Mouse (Mus musculus) MEL (cell line): ENCODE data around the gene Naa80. TPM values are rescaled to one million over a fixed set of nuclear protein-coding genes. Genes with fewer than 3 reads are reported as not detected.

ENCODE experiments used
- DNase-seq: peaks from one replicate; pipeline ENCODE4 v3.0.0; 2011; ENCODE audit warnings: low read depth, low spot score
- H3K27ac ChIP-seq: 2 replicates; pipeline ENCODE4 v1.5.1; 2012; ENCODE audit warnings: low read depth, mild to moderate bottlenecking, control low read depth, low read length, moderate library complexity; ENCODE audit not compliant: control insufficient read depth
- H3K27me3 ChIP-seq, 2 experiments: fragments of 150-350 bp in 1 of 2; sonication (generic) in 1 of 2; 2 replicates each; pipeline ENCODE4 v1.6.1; 2012; ENCODE audit warnings: low read length in 2 of 2, mild to moderate bottlenecking in 2 of 2, improper control_type of control experiment in 1 of 2, moderate library complexity in 1 of 2; ENCODE audit not compliant: insufficient read depth in 2 of 2, control insufficient read depth in 1 of 2
- H3K36me3 ChIP-seq, 2 experiments: 2 replicates each; pipeline ENCODE4 v1.6.1; 2012 to 2014; ENCODE audit warnings: low read length in 2 of 2, improper control_type of control experiment in 1 of 2, inconsistent platforms in 1 of 2, mild to moderate bottlenecking in 1 of 2; ENCODE audit not compliant: insufficient read depth in 2 of 2, control insufficient read depth in 1 of 2
- H3K4me1 ChIP-seq, 2 experiments: fragments of 150-350 bp in 1 of 2; sonication (generic) in 1 of 2; 2 replicates each; pipeline ENCODE4 v1.6.1; 2012; ENCODE audit warnings: low read length in 2 of 2, improper control_type of control experiment in 1 of 2, mild to moderate bottlenecking in 1 of 2; ENCODE audit not compliant: insufficient read depth in 2 of 2, control insufficient read depth in 1 of 2
- H3K4me3 ChIP-seq, 2 experiments: fragments of 150-350 bp in 1 of 2; sonication (generic) in 1 of 2; 2 replicates each; pipeline ENCODE4 v1.5.1; 2012; ENCODE audit warnings: low read depth in 2 of 2, low read length in 2 of 2, mild to moderate bottlenecking in 2 of 2, moderate library complexity in 2 of 2, control low read depth in 1 of 2, improper control_type of control experiment in 1 of 2; ENCODE audit not compliant: control insufficient read depth in 1 of 2, insufficient read depth in 1 of 2
- H3K79me2 ChIP-seq: 2 replicates; pipeline ENCODE4 v1.6.1; 2012; ENCODE audit warnings: mild to moderate bottlenecking, low read length, moderate library complexity; ENCODE audit not compliant: control insufficient read depth, poor library complexity, insufficient read depth
- H3K9ac ChIP-seq: 2 replicates; pipeline ENCODE4 v1.6.1; 2012; ENCODE audit warnings: low read depth, mild to moderate bottlenecking, control low read depth, low read length, moderate library complexity; ENCODE audit not compliant: control insufficient read depth, poor library complexity, severe bottlenecking
- H3K9me3 ChIP-seq: fragments of 150-350 bp; sonication (generic); replicated peaks from 2 replicates; pipeline ENCODE4 v1.6.1; 2012; ENCODE audit warnings: mild to moderate bottlenecking, low read length, improper control_type of control experiment, moderate library complexity; ENCODE audit not compliant: insufficient read depth
- CHD1 ChIP-seq: IDR thresholded peaks from 2 replicates; pipeline ENCODE4 v1.6.1; 2012; ENCODE audit warnings: low read depth, mild to moderate bottlenecking, inconsistent platforms, low read length, improper control_type of control experiment
- CTCF ChIP-seq, 3 experiments: IDR thresholded peaks in 2 of 3; conservative IDR thresholded peaks in 1 of 3; 2 replicates each; pipeline ENCODE4 v1.5.1; 2011 to 2012; ENCODE audit warnings: low read length in 3 of 3, low read depth in 2 of 3, mild to moderate bottlenecking in 2 of 3, improper control_type of control experiment in 1 of 3, inconsistent platforms in 1 of 3, mixed read lengths in 1 of 3, moderate library complexity in 1 of 3; ENCODE audit not compliant: control insufficient read depth in 1 of 3, insufficient read depth in 1 of 3, poor library complexity in 1 of 3, severe bottlenecking in 1 of 3
- ETS1 ChIP-seq: IDR thresholded peaks from 2 replicates; pipeline ENCODE4 v1.6.1; 2012; ENCODE audit warnings: low read depth, mild to moderate bottlenecking, inconsistent platforms, low read length, improper control_type of control experiment, moderate library complexity
- GABPA ChIP-seq: IDR thresholded peaks from 2 replicates; pipeline ENCODE4 v1.6.1; 2012; ENCODE audit warnings: low read depth, mild to moderate bottlenecking, inconsistent platforms, low read length, improper control_type of control experiment, moderate library complexity
- HCFC1 ChIP-seq: IDR thresholded peaks from 2 replicates; pipeline ENCODE4 v1.6.1; 2012; ENCODE audit warnings: low read depth, mild to moderate bottlenecking, inconsistent platforms, low read length, improper control_type of control experiment, moderate library complexity
- JUND ChIP-seq: IDR thresholded peaks from 2 replicates; pipeline ENCODE4 v1.6.1; 2011; ENCODE audit warnings: low read depth, mild to moderate bottlenecking, improper control_type of control experiment, low read length
- MAZ ChIP-seq: IDR thresholded peaks from 2 replicates; pipeline ENCODE4 v1.6.1; 2012; ENCODE audit warnings: low read depth, mild to moderate bottlenecking, inconsistent platforms, low read length, improper control_type of control experiment
- MEF2A ChIP-seq: IDR thresholded peaks from 2 replicates; pipeline ENCODE4 v1.6.1; 2014; ENCODE audit warnings: low read depth, mild to moderate bottlenecking, inconsistent platforms, low read length, improper control_type of control experiment; ENCODE audit not compliant: poor library complexity, insufficient replicate concordance, severe bottlenecking; ENCODE audit errors: extremely low read depth
- NELFE ChIP-seq: IDR thresholded peaks from 2 replicates; pipeline ENCODE4 v1.6.1; 2011; ENCODE audit warnings: low read depth, low read length, improper control_type of control experiment
- NRF1 ChIP-seq: IDR thresholded peaks from 2 replicates; pipeline ENCODE4 v1.6.1; 2014; ENCODE audit warnings: low read depth, mild to moderate bottlenecking, inconsistent platforms, low read length, improper control_type of control experiment, moderate library complexity; ENCODE audit not compliant: poor library complexity, insufficient read depth, severe bottlenecking
- POLR2A ChIP-seq, 2 experiments: IDR thresholded peaks; 2 replicates each; pipeline ENCODE4 v1.6.1; 2011 to 2012; ENCODE audit warnings: low read length in 2 of 2, mild to moderate bottlenecking in 2 of 2, control low read depth in 1 of 2, improper control_type of control experiment in 1 of 2, low read depth in 1 of 2, moderate library complexity in 1 of 2; ENCODE audit not compliant: control insufficient read depth in 1 of 2, insufficient read depth in 1 of 2, poor library complexity in 1 of 2
- POLR2AphosphoS2 ChIP-seq: IDR thresholded peaks from 2 replicates; pipeline ENCODE4 v1.6.1; 2011; ENCODE audit warnings: low read length, improper control_type of control experiment
- POLR2AphosphoS5 ChIP-seq: IDR thresholded peaks from 2 replicates; pipeline ENCODE4 v1.6.1; 2012; ENCODE audit warnings: low read depth, borderline replicate concordance, mild to moderate bottlenecking, inconsistent platforms, low read length, moderate library complexity, mixed read lengths
- RCOR1 ChIP-seq: IDR thresholded peaks from 2 replicates; pipeline ENCODE4 v1.6.1; 2012; ENCODE audit warnings: low read depth, mild to moderate bottlenecking, inconsistent platforms, low read length, improper control_type of control experiment
- SIN3A ChIP-seq: IDR thresholded peaks from 2 replicates; pipeline ENCODE4 v1.6.1; 2012; ENCODE audit warnings: low read length, improper control_type of control experiment, inconsistent platforms
- SMC3 ChIP-seq: IDR thresholded peaks from 2 replicates; pipeline ENCODE4 v1.6.1; 2011; ENCODE audit warnings: low read depth, low read length, improper control_type of control experiment
- TBP ChIP-seq: IDR thresholded peaks from 2 replicates; pipeline ENCODE4 v1.8.0; 2011; ENCODE audit warnings: low read depth, low read length, improper control_type of control experiment
- TCF12 ChIP-seq: IDR thresholded peaks from 2 replicates; pipeline ENCODE4 v1.6.1; 2014; ENCODE audit warnings: low read depth, mild to moderate bottlenecking, inconsistent platforms, low read length, improper control_type of control experiment, moderate library complexity
- USF1 ChIP-seq: IDR thresholded peaks from 2 replicates; pipeline ENCODE4 v1.6.1; 2014; ENCODE audit warnings: low read depth, mild to moderate bottlenecking, inconsistent platforms, low read length, improper control_type of control experiment, moderate library complexity
- USF2 ChIP-seq, 2 experiments: IDR thresholded peaks; 2 replicates each; pipeline ENCODE4 v1.6.1; 2011 to 2012; ENCODE audit warnings: improper control_type of control experiment in 2 of 2, low read length in 2 of 2, borderline replicate concordance in 1 of 2, inconsistent platforms in 1 of 2, low read depth in 1 of 2, mild to moderate bottlenecking in 1 of 2; ENCODE audit not compliant: insufficient read depth in 1 of 2
- polyA plus RNA-seq, 2 experiments: library from polyadenylated mRNA; stranded (reverse) in 1 of 2; unstranded in 1 of 2; fragments of >175 nt in 1 of 2; fragments of >200 nt in 1 of 2; gene quantifications; 2 replicates each; pipeline versions ENCODE4 v1.2.1 to v1.2.4; 2012; ENCODE audit warnings: low replicate concordance in 2 of 2, low read depth in 1 of 2; ENCODE audit not compliant: insufficient read length in 2 of 2, insufficient read depth in 1 of 2, missing spikeins in 1 of 2
- total RNA-seq: library from RNA; depleted of rRNA; stranded (reverse); fragments of 300-350 nt; gene quantifications from 2 replicates; pipeline ENCODE4 v1.2.3, GENCODE M21; 2012

The Naa80 gene
- total and polyA plus RNA-seq, 3 experiments: 14.3 to 74.0 TPM; not detected in 1

GRCm38 (mm10) chr9:107568331-107569261 is 10.1 kb upstream of the Naa80 start:
- peaks cover 9 to 50% of the 10 kb centered on the region in 2 experiments for H3K4me1 ChIP-seq
- TF ChIP-seq GABPA (no peak), CHD1 (peak; percentile 99), POLR2AphosphoS2 (0 out of 2 replicates have a peak, but pooled peaks have one; percentile 28), MEF2A (no peak), SIN3A (peak; percentile 99), CTCF (IDR thresholded peaks at IDR 0.05 in 2 of 3, conservative IDR thresholded peaks at IDR 0.05 in 1 of 3; ENCODE audit: control insufficient read depth in 1 of 3, insufficient read depth in 1 of 3, low read depth in 2 of 3, low read length in 3 of 3, poor library complexity in 1 of 3, severe bottlenecking in 1 of 3) (no peak), MAZ (peak; percentile 50; the same call in 1 of the 2 replicates), JUND (no peak), POLR2A (IDR thresholded peaks at IDR 0.05; ENCODE audit: control insufficient read depth in 1 of 2, insufficient read depth in 1 of 2, low read depth in 1 of 2, low read length in 2 of 2, poor library complexity in 1 of 2) (peak; percentile 45 to 52; a peak in 1 of 4 replicates), SMC3 (no peak), TCF12 (0 out of 2 replicates have a peak, but pooled peaks have one; percentile 3), USF2 (IDR thresholded peaks at IDR 0.05; ENCODE audit: borderline replicate concordance in 1 of 2, insufficient read depth in 1 of 2, low read depth in 1 of 2, low read length in 2 of 2) (no peak), RCOR1 (no peak), USF1 (no peak), TBP (0 out of 2 replicates have a peak, but pooled peaks have one; percentile 24), POLR2AphosphoS5 (no peak), HCFC1 (peak; percentile 83), NELFE (peak; percentile 50; the same call in 1 of the 2 replicates), NRF1 (no peak), ETS1 (0 out of 2 replicates have a peak, but pooled peaks have one; percentile 9)
- peak overlapping the region; percentile 77 for H3K9ac ChIP-seq
- DNase-seq: peak; percentile 93
- peaks cover 0 to 32% of the 10 kb centered on the region in 2 experiments; a peak in 2 of 4 replicates for H3K36me3 ChIP-seq
- no peaks in the 10 kb centered on the region for H3K9me3 ChIP-seq
- H3K27ac ChIP-seq: peak overlapping the region; percentile 82
- peaks cover 18% of the 10 kb centered on the region for H3K79me2 ChIP-seq
- H3K27me3 ChIP-seq: no peaks in the 10 kb centered on the region
- peak overlapping the region; percentile 72 to 76 for H3K4me3 ChIP-seq
